Mouse (Mus musculus): ENCODE results near the gene Btf3. TPM values are rescaled to one million over a fixed set of nuclear protein-coding genes. Genes with fewer than 3 reads are reported as not detected.

Gene Btf3
- polyA plus RNA-seq, 1 experiment from 2014 or later, result 559 TPM

DNA sequence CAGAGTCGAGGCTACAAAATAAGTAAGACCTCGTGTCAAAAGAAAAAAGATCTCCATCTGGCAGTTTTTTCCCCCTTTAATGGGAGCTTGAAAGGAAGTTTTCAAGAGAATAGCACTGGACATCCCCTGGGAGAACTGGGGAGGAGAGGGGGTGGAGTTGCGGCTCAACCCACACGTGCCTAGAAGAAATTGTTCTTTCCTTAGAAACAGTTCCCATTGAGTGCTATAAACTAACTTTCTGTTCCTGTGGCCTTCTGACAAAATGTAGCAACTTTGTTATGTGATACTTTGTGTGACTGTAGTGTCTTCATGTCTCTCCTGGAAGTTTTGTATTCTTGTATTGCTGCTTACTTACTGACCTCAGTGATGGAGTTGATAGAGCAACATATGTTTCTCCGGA, 52.7 kb downstream of the Btf3 start:
- WGBS, result 25% methylated on average over 5 of the region's 5 CpGs
- H3K27me3 ChIP-seq (ENCODE audit: control insufficient read depth, insufficient read depth, low read length), result no peaks in the 10 kb centered on the region
- peak overlapping the region; percentile 75 for H3K4me2 ChIP-seq (replicated peaks; ENCODE audit: low read depth)
- H3K4me3 ChIP-seq (ENCODE audit: low read depth, low read length), result peak overlapping the region; percentile 86
- H3K9me3 ChIP-seq (ENCODE audit: control insufficient read depth, low read length), result no peaks in the 10 kb centered on the region
- H3K27ac ChIP-seq (replicated peaks), result no peak overlapping the region
- ATAC-seq (ENCODE audit: low FRiP score, low TSS enrichment) (no peak), DNase-seq (ENCODE audit: low spot score) (no peak)
- peaks cover 16% of the 10 kb centered on the region for H3K36me3 ChIP-seq (ENCODE audit: control insufficient read depth, insufficient read depth, low read length)
- H3K4me1 ChIP-seq (replicated peaks; ENCODE audit: control insufficient read depth, insufficient read depth), result no peaks in the 10 kb centered on the region; the same call in 1 of the 2 replicates
- no peak for TF ChIP-seq EP300 (optimal IDR thresholded peaks at IDR 0.05)
- no peak overlapping the region for H3K9ac ChIP-seq (ENCODE audit: low read length)

DNA sequence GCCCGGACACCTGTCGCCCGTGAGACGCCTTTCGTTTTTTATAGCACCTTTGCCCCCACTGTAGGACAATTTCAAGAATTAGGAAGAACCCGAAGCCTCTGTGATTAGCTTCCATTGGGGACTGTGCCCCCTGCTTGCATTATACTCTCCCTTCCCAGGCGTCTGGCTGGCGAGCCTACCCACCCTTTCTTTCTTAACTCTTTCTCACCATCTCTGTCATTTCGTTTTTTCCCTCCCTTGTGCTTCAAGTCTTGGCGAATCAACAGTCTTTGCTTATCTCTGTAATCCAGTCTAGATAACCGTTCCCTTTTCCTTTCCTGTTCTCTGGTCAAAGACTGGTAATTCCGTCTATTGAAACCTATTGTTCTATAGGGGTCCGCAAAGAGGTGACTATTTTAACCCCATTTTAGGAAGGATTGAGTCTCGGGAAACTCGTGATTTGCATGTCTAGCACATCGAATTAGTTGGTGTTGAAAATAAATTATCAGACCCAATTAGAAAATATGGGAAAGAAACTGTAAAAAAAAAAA, 53.3 kb downstream of the Btf3 start:
- WGBS, result 2% methylated on average over 16 of the region's 16 CpGs
- H3K9me3 ChIP-seq (ENCODE audit: control insufficient read depth, low read length), result no peaks in the 10 kb centered on the region
- no peak for ATAC-seq (ENCODE audit: low FRiP score, low TSS enrichment)
- no peaks in the 10 kb centered on the region for H3K27me3 ChIP-seq (ENCODE audit: control insufficient read depth, insufficient read depth, low read length)
- no peak for TF ChIP-seq EP300 (optimal IDR thresholded peaks at IDR 0.05)
- no peak for TF ChIP-seq CTCF (IDR thresholded peaks at IDR 0.05; ENCODE audit: low read depth)
- H3K27ac ChIP-seq (replicated peaks), result peak overlapping the region; percentile 92
- peak overlapping the region; percentile 89 for H3K9ac ChIP-seq (ENCODE audit: low read length)
- H3K4me3 ChIP-seq (ENCODE audit: low read depth, low read length), result peak overlapping the region; percentile 86
- H3K4me2 ChIP-seq (replicated peaks; ENCODE audit: low read depth), result peak overlapping the region; percentile 75
- peaks cover 12% of the 10 kb centered on the region for H3K36me3 ChIP-seq (ENCODE audit: control insufficient read depth, insufficient read depth, low read length)
- no peaks in the 10 kb centered on the region; the same call in 1 of the 2 replicates for H3K4me1 ChIP-seq (replicated peaks; ENCODE audit: control insufficient read depth, insufficient read depth)
- DNase-seq (ENCODE audit: low spot score), result no peak

- peak; percentile 99 for DNase-seq (ENCODE audit: low spot score)
- TF ChIP-seq EP300 (optimal IDR thresholded peaks at IDR 0.05) (no peak), CTCF (IDR thresholded peaks at IDR 0.05; ENCODE audit: low read depth) (0 out of 2 replicates have a peak, but pooled peaks have one; percentile 4)
- Histone ChIP-seq H3K4me2 (replicated peaks; ENCODE audit: low read depth) (peak within 1 kb of the TSS; percentile 93), H3K4me3 (ENCODE audit: low read depth, low read length) (peak within 1 kb of the TSS; percentile 86), H3K27ac (replicated peaks) (peak within 1 kb of the TSS; percentile 92), H3K9me3 (ENCODE audit: control insufficient read depth, low read length) (no peaks in the 10 kb centered on the region), H3K9ac (ENCODE audit: low read length) (peak within 1 kb of the TSS; percentile 89), H3K36me3 (ENCODE audit: control insufficient read depth, insufficient read depth, low read length) (peaks cover 6% of the 10 kb centered on the region), H3K27me3 (ENCODE audit: control insufficient read depth, insufficient read depth, low read length) (no peaks in the 10 kb centered on the region), H3K4me1 (replicated peaks; ENCODE audit: control insufficient read depth, insufficient read depth) (no peaks in the 10 kb centered on the region; the same call in 1 of the 2 replicates)
- under 1% methylated on average over 70 of the region's 71 CpGs for WGBS
- ATAC-seq (ENCODE audit: low FRiP score, low TSS enrichment), result peak; percentile 99
Measured at GRCm38 (mm10) chr13:98262636-98263457, 54.0 kb downstream of the Btf3 start, which contains the start of the genes Utp15 and Ankra2. Gene Utp15 (minus strand): TSS chr13:98263041. Gene Ankra2 (plus strand): TSS chr13:98263074.

Other genes starting within 250 kb of the Btf3 start
- 23.1 and 23.8 TPM in 2 replicates for gene Arhgef28, start 110.6 kb downstream of the Btf3 start, polyA plus RNA-seq (2015; fragmentation: Nextera tagmentation; extraction: Ambion mirVana)
- 9.5 and 9.6 TPM in 2 replicates for gene Utp15, start 54.0 kb downstream of the Btf3 start, polyA plus RNA-seq (2015; fragmentation: Nextera tagmentation; extraction: Ambion mirVana)
- gene Ankra2, start 53.9 kb downstream of the Btf3 start, polyA plus RNA-seq (2015; fragmentation: Nextera tagmentation; extraction: Ambion mirVana), result 20.5 and 20.6 TPM in 2 replicates
- not detected in 2 replicates for gene Gm21976, start 37.1 kb downstream of the Btf3 start, polyA plus RNA-seq (2015; fragmentation: Nextera tagmentation; extraction: Ambion mirVana)
- gene Foxd1, start 37.2 kb upstream of the Btf3 start, polyA plus RNA-seq (2015; fragmentation: Nextera tagmentation; extraction: Ambion mirVana), result not detected in 2 replicates
- 1.5 and 2.3 TPM in 2 replicates for gene Gm10320, start 175.0 kb upstream of the Btf3 start, polyA plus RNA-seq (2015; fragmentation: Nextera tagmentation; extraction: Ambion mirVana)